Mouse (Mus musculus) cerebellum, adult 11 months (tissue): Measurements from ENCODE around the gene Spib.

Source experiments
- DNase-seq: peaks from one replicate; pipeline ENCODE4 v3.0.0; 2022

Gene Spib

GRCm38 (mm10) chr7:44524502-44524901 is 7.4 kb downstream of the Spib start, which contains the start of gene Mybpc2:
Gene Mybpc2 (minus strand): TSS chr7:44524656.
- no peak for DNase-seq

DNA sequence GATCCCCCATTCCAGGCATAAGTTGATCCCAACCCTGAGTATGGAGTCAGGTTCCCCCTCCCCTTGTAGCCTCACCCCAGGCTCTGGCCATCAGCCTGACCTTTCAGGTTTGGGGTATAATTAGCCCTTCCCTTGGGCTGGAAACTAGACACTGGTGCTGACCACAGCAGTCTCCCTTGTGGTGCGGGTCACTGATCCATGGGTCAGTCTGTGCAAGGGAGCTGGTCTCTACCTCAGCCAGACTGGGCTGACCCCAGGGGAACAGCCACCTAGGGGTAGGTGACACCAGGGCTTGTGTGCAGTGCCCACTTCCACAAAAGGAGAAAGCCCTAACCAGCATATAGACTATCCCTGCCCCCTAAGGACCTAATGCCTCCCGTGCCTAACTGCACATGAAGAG is 8.8 kb downstream of the Spib start:
- DNase-seq, result no peak

GRCm38 (mm10) chr7:44521710-44522109 is 10.2 kb downstream of the Spib start:
- DNase-seq, result peak; percentile 64

DNA sequence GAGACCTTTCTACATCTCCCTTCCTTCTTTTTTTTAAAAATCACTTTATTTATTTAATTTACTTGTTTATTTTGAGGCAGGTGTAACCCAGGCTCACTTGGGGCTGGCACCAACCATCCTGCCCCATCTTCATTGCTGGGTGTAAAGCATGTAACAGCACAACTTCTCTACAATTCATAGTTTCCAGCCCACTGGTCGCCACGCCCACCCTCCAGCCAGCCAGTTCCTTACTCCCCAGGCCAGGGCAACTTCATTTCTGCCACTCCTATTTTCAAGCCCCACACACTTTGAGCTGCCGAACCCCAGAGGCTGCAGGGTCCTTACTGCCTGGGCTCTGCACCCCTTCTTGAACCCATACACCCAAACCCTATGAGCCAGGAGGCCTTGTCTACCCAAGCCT is 10.9 kb downstream of the Spib start:
- DNase-seq, result no peak

- DNase-seq, result no peak
Measured at GRCm38 (mm10) chr7:44519240-44519913, 12.5 kb downstream of the Spib start.

- no peak for DNase-seq
Measured at GRCm38 (mm10) chr7:44507491-44507890, 24.4 kb downstream of the Spib start.

GRCm38 (mm10) chr7:44501563-44502115 is 30.2 kb downstream of the Spib start:
- peak; percentile 70 for DNase-seq

DNA sequence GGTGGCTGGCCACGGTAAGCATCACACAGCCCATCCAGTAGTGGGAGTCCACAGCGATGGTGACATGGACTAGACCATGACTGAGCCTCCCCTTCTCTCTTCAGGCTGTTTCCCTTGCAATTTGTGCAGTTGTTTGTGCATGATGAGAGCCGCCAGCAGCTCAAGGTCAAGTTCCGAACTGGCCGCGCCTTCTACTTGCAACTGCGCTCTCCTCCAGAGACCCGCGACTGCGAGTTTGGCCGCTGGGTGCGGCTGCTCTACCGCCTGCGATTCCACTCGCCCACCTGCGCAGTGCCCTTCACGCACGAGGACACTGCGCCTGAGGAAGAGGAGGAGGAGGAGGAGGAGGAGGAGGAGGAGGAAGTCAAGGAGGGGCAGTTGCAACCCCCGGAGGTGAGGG is 31.8 kb downstream of the Spib start:
- no peak for DNase-seq

DNA sequence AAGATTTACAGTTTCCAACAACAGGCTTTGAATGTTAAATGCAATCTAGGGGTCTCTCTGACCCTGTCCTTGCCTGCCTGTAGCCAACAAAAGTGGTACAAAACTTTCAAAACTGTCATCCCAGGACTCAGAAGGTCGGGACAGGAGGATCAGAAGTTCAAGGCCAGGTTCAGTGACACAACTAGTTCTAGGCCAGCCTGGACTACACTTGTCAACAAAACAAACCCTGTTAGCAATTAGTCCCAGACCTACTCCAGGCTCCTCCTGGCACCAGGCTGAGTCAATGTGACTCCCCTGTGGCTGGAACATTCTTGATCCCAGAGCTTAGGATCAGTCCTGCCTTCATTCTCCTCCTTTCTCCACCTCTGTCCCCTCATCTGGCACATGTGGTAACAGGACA is 32.9 kb downstream of the Spib start:
- DNase-seq, result no peak

DNA sequence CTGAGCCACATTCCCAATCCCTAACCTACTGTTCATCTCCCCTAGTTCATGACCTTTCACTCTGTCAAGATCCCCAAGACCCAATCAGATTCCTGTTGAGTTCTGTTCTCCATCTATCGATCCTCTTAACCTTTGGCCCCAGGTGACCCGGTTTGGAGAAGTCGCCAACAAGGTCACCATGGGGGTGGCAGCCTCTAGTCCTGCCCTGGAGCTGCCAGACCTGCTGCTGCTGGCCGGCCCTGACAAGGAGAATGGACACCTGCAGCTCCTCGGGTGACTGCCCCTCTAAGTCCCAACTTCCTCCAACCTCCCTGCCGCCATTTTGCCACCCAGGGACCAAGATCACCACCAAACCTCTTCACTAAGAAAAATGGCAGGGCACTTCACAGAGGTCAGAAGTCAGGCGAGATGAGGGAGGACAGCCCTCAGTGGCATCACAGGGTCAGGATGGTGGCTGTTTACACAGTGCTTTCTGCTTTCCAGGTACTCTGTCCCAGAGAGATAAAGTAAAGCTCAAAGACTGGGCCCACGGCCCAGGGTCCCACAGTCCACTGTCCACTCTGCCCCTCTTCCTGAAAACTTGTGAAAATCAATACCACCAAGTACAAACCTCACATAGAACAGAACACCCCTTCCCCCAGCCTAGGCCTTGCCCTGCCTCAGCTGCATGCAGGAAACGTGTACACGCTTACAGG is 34.4 kb downstream of the Spib start:
- no peak for DNase-seq

DNA sequence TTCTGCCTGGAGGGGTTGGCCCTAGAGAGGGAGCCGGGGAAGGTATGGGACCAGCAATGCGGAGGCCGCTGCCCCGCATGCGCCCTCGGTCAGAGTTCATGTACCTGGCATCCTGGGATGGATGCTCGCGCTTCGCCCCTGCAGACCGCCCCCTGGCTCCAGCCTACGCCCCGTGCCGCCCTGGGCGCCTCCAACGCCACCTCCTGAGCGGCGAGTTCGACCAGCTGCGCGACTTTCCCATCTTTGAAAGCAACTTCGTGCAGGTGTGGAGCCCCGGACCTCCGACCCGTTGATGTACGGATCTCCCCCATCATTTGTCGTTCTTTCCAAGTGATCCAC is 35.1 kb downstream of the Spib start:
- no peak for DNase-seq

GRCm38 (mm10) chr7:44495992-44496770 is 35.7 kb downstream of the Spib start, which contains the start of the genes Emc10 and Fam71e1:
Gene Emc10 (minus strand): TSS chr7:44496529.
Gene Fam71e1 (plus strand): TSS chr7:44496581.
- peak; percentile 99 for DNase-seq

- no peak for DNase-seq
Measured at GRCm38 (mm10) chr7:44495086-44495485, 36.8 kb downstream of the Spib start.

DNA sequence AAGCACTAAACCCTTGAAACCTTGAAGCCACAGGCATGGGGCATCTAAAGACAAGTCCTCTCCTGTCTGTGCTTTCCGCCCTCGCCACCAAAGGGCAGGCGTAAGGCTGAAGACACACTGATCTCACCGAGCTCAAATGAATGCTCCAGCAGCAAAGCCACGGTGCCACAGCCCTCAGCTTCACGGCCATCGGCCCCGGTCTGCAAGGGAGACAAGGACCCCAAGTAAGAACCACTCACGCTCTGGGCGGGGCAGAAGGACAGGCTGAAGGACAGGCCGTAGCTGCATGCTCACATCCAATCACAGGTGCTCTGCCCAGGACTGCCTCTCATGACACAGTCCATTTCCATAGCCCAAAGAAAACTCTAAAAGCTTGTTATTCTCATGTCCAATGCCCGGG is 37.2 kb downstream of the Spib start:
- no peak for DNase-seq

DNA sequence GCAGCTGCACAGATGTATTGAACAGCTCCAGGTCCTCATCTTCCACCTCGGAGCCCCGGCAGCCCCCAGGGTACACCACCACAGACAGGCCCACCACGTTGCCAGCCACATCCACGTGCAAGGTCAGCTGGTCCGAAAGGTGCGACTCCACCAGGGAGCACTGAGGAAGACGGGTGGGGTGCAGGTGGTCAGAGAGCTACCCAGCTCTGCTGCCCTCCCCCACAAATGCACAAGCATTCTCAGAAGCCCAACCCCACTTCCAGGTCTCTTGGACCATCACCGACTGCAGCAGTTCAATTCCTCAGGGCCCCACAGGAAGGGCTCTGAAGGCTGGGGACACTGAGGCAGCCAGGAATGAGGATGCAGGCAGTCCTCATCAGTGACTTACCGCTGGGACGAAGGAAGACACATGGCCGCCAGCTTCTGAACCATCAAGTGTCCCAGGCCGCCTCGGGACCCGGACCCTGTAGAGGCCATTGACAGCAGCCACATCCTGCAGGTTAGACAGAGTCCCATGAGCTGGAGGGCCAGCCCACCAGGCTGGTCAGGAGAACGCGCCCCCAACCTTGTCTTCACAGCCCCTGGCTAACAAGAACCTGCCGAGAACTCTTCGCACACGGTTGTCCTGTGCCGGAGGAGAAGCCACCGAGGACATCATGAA is 39.6 kb downstream of the Spib start:
- no peak for DNase-seq

DNA sequence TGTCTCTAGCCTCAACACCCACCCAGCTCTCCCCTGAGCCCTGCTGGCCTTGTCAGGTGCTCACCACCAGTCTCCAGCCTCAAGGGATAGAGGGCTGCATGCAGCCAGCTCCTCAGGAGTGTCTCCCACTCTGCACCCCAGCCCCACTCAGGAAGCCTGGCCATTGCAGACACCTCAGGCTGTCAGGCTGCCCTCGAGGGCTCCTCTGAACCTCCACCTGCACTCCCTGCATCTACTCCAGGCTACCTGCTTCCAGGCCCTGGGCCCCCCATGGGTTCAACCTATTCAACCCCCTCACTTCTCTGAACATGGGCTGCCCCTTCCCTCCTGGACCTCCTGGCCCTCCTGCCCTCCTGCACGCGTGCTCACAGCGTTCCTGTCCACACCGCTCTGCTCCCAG is 40.5 kb downstream of the Spib start:
- DNase-seq, result no peak

- no peak for DNase-seq
Measured at GRCm38 (mm10) chr7:44490281-44490680, 41.6 kb downstream of the Spib start.

- no peak for DNase-seq
Measured at GRCm38 (mm10) chr7:44488545-44488944, 43.3 kb downstream of the Spib start.

DNA sequence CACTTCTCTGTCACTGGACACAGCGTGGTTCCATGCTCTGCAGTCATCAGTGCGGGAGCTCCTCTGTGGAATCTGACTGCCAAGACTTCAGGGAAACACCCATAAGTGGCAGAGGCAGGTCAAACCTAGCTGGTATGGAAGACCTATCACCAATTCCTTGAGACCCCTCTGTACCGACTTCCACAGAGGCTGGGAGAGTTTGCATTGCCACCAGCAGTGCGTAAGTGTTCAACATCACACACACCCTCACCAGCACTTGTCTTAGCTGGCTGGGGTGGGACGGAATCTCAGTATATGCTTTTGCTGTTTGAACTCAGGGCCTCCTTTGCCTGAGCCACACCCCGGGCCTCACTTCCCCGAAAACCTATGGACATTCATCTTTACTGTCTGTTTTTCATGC is 43.9 kb downstream of the Spib start:
- no peak for DNase-seq

DNA sequence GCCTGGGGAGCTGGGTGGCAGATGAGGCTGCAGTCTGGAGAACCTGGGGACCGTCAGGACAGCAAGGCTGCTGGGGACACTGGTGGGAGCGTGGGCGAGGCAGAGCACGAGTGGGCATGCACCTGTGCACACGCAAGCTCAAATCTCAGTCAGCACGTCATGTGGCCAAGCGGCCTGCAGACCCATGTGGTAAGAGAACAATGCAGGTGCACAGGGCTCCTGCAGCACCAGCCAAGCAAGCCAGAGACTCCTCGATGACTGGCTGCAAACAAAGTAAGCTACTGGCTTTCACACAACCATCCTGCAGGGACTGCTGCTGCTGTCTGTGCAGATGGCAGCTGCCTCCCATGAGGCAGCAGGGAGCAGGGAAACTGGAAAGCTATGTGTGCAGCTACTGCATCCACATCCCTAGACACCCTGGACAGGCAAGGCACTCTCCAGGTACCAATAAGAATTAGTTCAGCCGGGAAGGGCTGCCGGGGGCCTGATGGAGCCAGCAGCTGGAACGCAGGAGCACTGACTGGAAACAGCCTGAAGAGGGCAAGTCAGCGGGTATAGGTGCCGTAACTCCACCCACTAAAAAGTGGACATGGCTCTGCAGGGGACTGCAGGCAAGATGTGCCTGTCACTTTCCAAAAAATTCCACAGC is 44.8 kb downstream of the Spib start:
- no peak for DNase-seq

GRCm38 (mm10) chr7:44485572-44486195 is 46.2 kb downstream of the Spib start:
- DNase-seq, result no peak
